Mouse (Mus musculus) hindbrain, embryonic 16.5 days (tissue): ENCODE measurements around the gene Orai2. TPM values are rescaled to one million over a fixed set of nuclear protein-coding genes. Genes with fewer than 3 reads are reported as not detected.
"Not testable (repeated sequence)": the region's sequence is repeated elsewhere in the genome, so short reads cannot be mapped to it uniquely, and the experiment has no call there.

ENCODE experiments used
- ATAC-seq: fragments of 200-750 bp; cut with Nextera tagmentation; 2 replicates; pipeline ENCODE4 v1.8.0; 2017; ENCODE audit warnings: moderate TSS enrichment, moderate library complexity
- H3K27ac ChIP-seq: fragments of 300-500 bp; sonication (generic); 2 replicates; pipeline ENCODE4 v1.5.1; 2014; ENCODE audit warnings: low read depth, mild to moderate bottlenecking, control low read depth, low read length, moderate library complexity
- H3K27me3 ChIP-seq: fragments of 300-500 bp; sonication (generic); replicated peaks from 2 replicates; pipeline ENCODE4 v1.6.1; 2014; ENCODE audit warnings: low read length; ENCODE audit not compliant: control insufficient read depth, insufficient read depth
- H3K36me3 ChIP-seq: fragments of 300-500 bp; sonication (generic); 2 replicates; pipeline ENCODE4 v1.6.1; 2014; ENCODE audit warnings: mild to moderate bottlenecking, low read length, moderate library complexity, mixed read lengths; ENCODE audit not compliant: control insufficient read depth, insufficient read depth
- H3K4me1 ChIP-seq: fragments of 300-500 bp; sonication (generic); 2 replicates; pipeline ENCODE4 v1.6.1; 2014; ENCODE audit warnings: low read depth, low read length; ENCODE audit not compliant: control insufficient read depth, insufficient read depth
- H3K4me2 ChIP-seq: fragments of 300-500 bp; sonication (generic); 2 replicates; pipeline ENCODE4 v1.6.1; 2014; ENCODE audit warnings: mild to moderate bottlenecking, low read length, control low read depth, moderate library complexity
- H3K4me3 ChIP-seq: fragments of 300-500 bp; sonication (generic); 2 replicates; pipeline ENCODE4 v1.5.1; 2014; ENCODE audit warnings: mild to moderate bottlenecking, low read length, control low read depth, moderate library complexity
- H3K9ac ChIP-seq: fragments of 300-500 bp; sonication (generic); 2 replicates; pipeline ENCODE4 v1.6.1; 2014; ENCODE audit warnings: low read depth, mild to moderate bottlenecking, control low read depth, low read length, moderate library complexity
- H3K9me3 ChIP-seq: fragments of 300-500 bp; sonication (generic); 2 replicates; pipeline ENCODE4 v1.6.1; 2014; ENCODE audit warnings: mild to moderate bottlenecking, low read length, moderate library complexity; ENCODE audit not compliant: control insufficient read depth
- WGBS: fragments of 180-500 bp; shearing (Covaris S2); extraction: QIAGEN DNeasy Blood & Tissue Kit; methylation state at CpG from one replicate; pipeline ENCODE4 v1.1.7; 2014; 5-methylcytosine and 5-hydroxymethylcytosine counted together
- polyA plus RNA-seq: library from polyadenylated mRNA; unstranded; fragments of >200 nt; fragmentation: Nextera tagmentation; extraction: Ambion mirVana; gene quantifications from 2 replicates; pipeline ENCODE4 v1.2.1, GENCODE M21; 2015

Orai2 gene
- polyA plus RNA-seq, 1 experiment from 2014 or later: 50.1 TPM

GRCm38 (mm10) chr5:136122165-136122564 is 48.3 kb downstream of the Orai2 start:
- Histone ChIP-seq H3K27ac (no peak overlapping the region), H3K9me3 (no peaks in the 10 kb centered on the region), H3K36me3 (peaks cover 34% of the 10 kb centered on the region), H3K27me3 (no peaks in the 10 kb centered on the region), H3K4me3 (no peak overlapping the region), H3K4me2 (no peak overlapping the region), H3K4me1 (peaks cover 12% of the 10 kb centered on the region), H3K9ac (no peak overlapping the region)
- no peak for ATAC-seq
- WGBS: 89% methylated on average over 10 of the region's 10 CpGs

- no peaks in the 10 kb centered on the region for H3K9me3 ChIP-seq
- peaks cover 17% of the 10 kb centered on the region for H3K4me1 ChIP-seq
- H3K36me3 ChIP-seq: peaks cover 10% of the 10 kb centered on the region
- peak overlapping the region; percentile 87 for H3K9ac ChIP-seq
- peak overlapping the region; percentile 78 for H3K27ac ChIP-seq
- H3K4me2 ChIP-seq: peak overlapping the region; percentile 92
- 1% methylated on average over 20 of the region's 22 CpGs for WGBS
- peak overlapping the region; percentile 88 for H3K4me3 ChIP-seq
- H3K27me3 ChIP-seq: no peaks in the 10 kb centered on the region
- peak; percentile 64 for ATAC-seq
Observed at GRCm38 (mm10) chr5:136116784-136117112, 53.8 kb downstream of the Orai2 start.

- H3K9ac ChIP-seq: peak within 1 kb of the TSS; percentile 87
- H3K27ac ChIP-seq: peak within 1 kb of the TSS; percentile 78
- H3K27me3 ChIP-seq: no peaks in the 10 kb centered on the region
- ATAC-seq: peak; percentile 97
- 2% methylated on average over 42 of the region's 42 CpGs for WGBS
- peaks cover 6% of the 10 kb centered on the region for H3K36me3 ChIP-seq
- peaks cover 17% of the 10 kb centered on the region for H3K4me1 ChIP-seq
- no peaks in the 10 kb centered on the region for H3K9me3 ChIP-seq
- peak within 1 kb of the TSS; percentile 92 for H3K4me2 ChIP-seq
- H3K4me3 ChIP-seq: peak within 1 kb of the TSS; percentile 88
Observed at GRCm38 (mm10) chr5:136115891-136116783, 54.4 kb downstream of the Orai2 start, which contains the start of gene Polr2j. TSS of gene Polr2j (plus strand) at chr5:136116631.

- not testable (repeated sequence) for ATAC-seq, H3K27ac ChIP-seq, H3K4me2 ChIP-seq, H3K36me3 ChIP-seq, H3K9ac ChIP-seq, H3K27me3 ChIP-seq, H3K4me3 ChIP-seq, H3K9me3 ChIP-seq
- 24% methylated on average over 3 of the region's 4 CpGs for WGBS
- H3K4me1 ChIP-seq: peaks cover 14% of the 10 kb centered on the region
Observed at GRCm38 (mm10) chr5:136113546-136113945, 57.0 kb downstream of the Orai2 start.

- Histone ChIP-seq H3K4me3 (no peak overlapping the region), H3K9ac (no peak overlapping the region), H3K27ac (no peak overlapping the region), H3K4me1 (no peaks in the 10 kb centered on the region), H3K4me2 (no peak overlapping the region), H3K36me3 (no peaks in the 10 kb centered on the region; the same call in 1 of the 2 replicates), H3K27me3 (no peaks in the 10 kb centered on the region), H3K9me3 (0 out of 2 replicates have a peak, but pooled peaks cover 2% of the 10 kb centered on the region)
- 86% methylated on average over 3 of the region's 3 CpGs for WGBS
- ATAC-seq: no peak
Observed at GRCm38 (mm10) chr5:136109042-136109441, 61.5 kb downstream of the Orai2 start.

GRCm38 (mm10) chr5:136108486-136108885 is 62.0 kb downstream of the Orai2 start:
- no peak overlapping the region for H3K27ac ChIP-seq
- ATAC-seq: no peak

GRCm38 (mm10) chr5:136104511-136104910 is 66.0 kb downstream of the Orai2 start:
- Histone ChIP-seq H3K36me3 (no peaks in the 10 kb centered on the region; the same call in 1 of the 2 replicates), H3K4me2 (no peak overlapping the region), H3K4me1 (peaks cover 6% of the 10 kb centered on the region), H3K27me3 (no peaks in the 10 kb centered on the region), H3K9ac (no peak overlapping the region), H3K4me3 (no peak overlapping the region), H3K27ac (no peak overlapping the region), H3K9me3 (0 out of 2 replicates have a peak, but pooled peaks cover 2% of the 10 kb centered on the region)
- ATAC-seq: no peak
- WGBS: 86% methylated on average over 5 of the region's 5 CpGs

More at GRCm38 (mm10) chr5:136108486-136108885, 62.0 kb downstream of the Orai2 start:
- Histone ChIP-seq H3K9me3 (0 out of 2 replicates have a peak, but pooled peaks cover 2% of the 10 kb centered on the region), H3K4me3 (no peak overlapping the region), H3K36me3 (no peaks in the 10 kb centered on the region; the same call in 1 of the 2 replicates), H3K27me3 (no peaks in the 10 kb centered on the region), H3K4me1 (no peaks in the 10 kb centered on the region), H3K4me2 (no peak overlapping the region), H3K9ac (no peak overlapping the region)
- 52% methylated on average over 2 of the region's 2 CpGs for WGBS

- Histone ChIP-seq H3K9me3 (0 out of 2 replicates have a peak, but pooled peaks cover 2% of the 10 kb centered on the region), H3K27ac (0 out of 2 replicates have a peak overlapping the region, but pooled peaks have one; percentile 24), H3K9ac (peak overlapping the region; percentile 63), H3K36me3 (no peaks in the 10 kb centered on the region), H3K4me1 (peaks cover 6% of the 10 kb centered on the region), H3K4me2 (peak overlapping the region; percentile 82), H3K27me3 (no peaks in the 10 kb centered on the region), H3K4me3 (peak overlapping the region; percentile 46)
- peak; percentile 91 for ATAC-seq
- WGBS: 6% methylated on average over 41 of the region's 41 CpGs
Observed at GRCm38 (mm10) chr5:136102099-136102820, 68.3 kb downstream of the Orai2 start.

GRCm38 (mm10) chr5:136098536-136098935 is 72.0 kb downstream of the Orai2 start:
- H3K9ac ChIP-seq: no peak overlapping the region
- no peaks in the 10 kb centered on the region for H3K9me3 ChIP-seq

More at GRCm38 (mm10) chr5:136098536-136098935, 72.0 kb downstream of the Orai2 start:
- H3K4me2 ChIP-seq: no peak overlapping the region
- 86% methylated on average over 10 of the region's 10 CpGs for WGBS
- H3K27me3 ChIP-seq: no peaks in the 10 kb centered on the region
- no peak for ATAC-seq
- no peak overlapping the region for H3K4me3 ChIP-seq
- H3K27ac ChIP-seq: no peak overlapping the region
- H3K4me1 ChIP-seq: peaks cover 6% of the 10 kb centered on the region
- H3K36me3 ChIP-seq: no peaks in the 10 kb centered on the region
